Mouse (Mus musculus): ENCODE results near the gene Smyd3.

DNA sequence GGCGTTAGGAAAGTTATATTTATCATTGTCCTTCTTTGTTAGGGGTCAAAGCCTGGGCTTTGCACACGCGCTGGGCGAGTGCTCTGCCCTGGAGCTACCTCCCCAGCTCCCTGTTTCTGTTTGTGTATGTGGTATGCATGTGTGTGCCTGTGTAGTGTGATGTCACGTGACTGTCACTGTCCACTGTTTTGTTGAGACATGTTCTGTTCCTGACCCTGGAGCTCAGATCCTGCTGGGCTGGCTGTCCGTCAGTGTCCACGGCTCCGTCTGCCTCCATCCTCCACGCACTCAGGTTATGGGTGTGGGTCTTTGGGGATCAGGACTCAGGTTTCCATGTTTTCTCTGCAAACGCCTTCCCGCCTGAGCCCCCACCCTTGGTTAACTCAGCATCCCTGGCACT, 30.4 kb upstream of the Smyd3 start:
- TF ChIP-seq CTCF (IDR thresholded peaks at IDR 0.05; ENCODE audit: borderline replicate concordance, control insufficient read depth, extremely low read depth, insufficient read depth, low read length, poor library complexity) = no peak
- no peak for TF ChIP-seq POLR2A (IDR thresholded peaks at IDR 0.05; ENCODE audit: control insufficient read depth, extremely low read depth, insufficient read depth, low read length, poor library complexity)

Data from thymus, adult 2 months (tissue).